ENCODE assay signal across 11 mouse cellular contexts in genomic region chr1:54356566-54356965, GRCm38 (mm10).
DNase-seq lines count a peak whose midpoint lies in the region.
"Had no signal": no experiment of that assay in that cellular context is flagged by ENCODE, and none has a peak within 500 bp of the region (broad histone marks: within the 10 kb centered on the region; RNA-seq: fewer than 3 reads in every experiment).

No protein-coding gene starts in this region.

- DNase-seq in cerebellum, postnatal 14 days = peak; percentile 57 to 60
- DNase-seq in cerebellum, adult 8-10 months = no peak
- peak; percentile 9 for DNase-seq in gastrocnemius, postnatal 14 days
- DNase-seq in gastrocnemius, adult 8-10 months (ENCODE audit: low spot score in 2 of 2) = no peak
- DNase-seq in heart, postnatal 10 days = peak; percentile 7 to 20
- DNase-seq in heart, postnatal 25 days (ENCODE audit: low spot score) = no peak
- DNase-seq in brain, adult 2 months (ENCODE audit: low read depth, low spot score) = peak; percentile 9
- DNase-seq: adrenal gland, postnatal 14 days; embryo, embryonic 11 days; heart, postnatal 4 days; kidney, adult 8-10 months had no signal

- intact Hi-C loops in gastrocnemius, postnatal 14 days (cut with DNase I; ENCODE audit: low total_unique reads) = no loop called here
- intact Hi-C loops in heart, postnatal 10 days (cut with DNase I) = no loop called here
- intact Hi-C loops in heart, postnatal 25 days (cut with DNase I) = no loop called here

Comparison
In these comparisons a context has a peak if more than half of its experiments do, and no peak if none do; other contexts are left out.
1. DNase-seq: peak in cerebellum, postnatal 14 days (2 of 2), gastrocnemius, postnatal 14 days (single experiment), heart, postnatal 10 days (2 of 2) and brain, adult 2 months (single experiment); none in cerebellum, adult 8-10 months (single experiment), gastrocnemius, adult 8-10 months (0 of 2) and heart, postnatal 25 days (single experiment).